Mouse (Mus musculus): ENCODE measurements around the gene Iffo2. TPM values are rescaled to one million over a fixed set of nuclear protein-coding genes. Genes with fewer than 3 reads are reported as not detected.

Iffo2 gene
- polyA plus RNA-seq, 1 experiment: not detected

GRCm38 (mm10) chr4:139492258-139492833 is 38.0 kb upstream of the Iffo2 start:
- Histone ChIP-seq H3K4me1 (ENCODE audit: control insufficient read depth, insufficient read depth, low read length) (peaks cover 25% of the 10 kb centered on the region), H3K4me3 (ENCODE audit: insufficient read depth, low read depth, low read length) (no peak overlapping the region), H3K27ac (ENCODE audit: insufficient read depth, low read depth, low read length) (no peak overlapping the region)
- TF ChIP-seq CTCF (IDR thresholded peaks at IDR 0.05; ENCODE audit: insufficient read depth, low read depth, low read length): no peak
- TF ChIP-seq POLR2A (IDR thresholded peaks at IDR 0.05; ENCODE audit: insufficient read depth, low read depth, low read length): no peak
- 50% methylated on average over 3 of the region's 3 CpGs for WGBS

DNA sequence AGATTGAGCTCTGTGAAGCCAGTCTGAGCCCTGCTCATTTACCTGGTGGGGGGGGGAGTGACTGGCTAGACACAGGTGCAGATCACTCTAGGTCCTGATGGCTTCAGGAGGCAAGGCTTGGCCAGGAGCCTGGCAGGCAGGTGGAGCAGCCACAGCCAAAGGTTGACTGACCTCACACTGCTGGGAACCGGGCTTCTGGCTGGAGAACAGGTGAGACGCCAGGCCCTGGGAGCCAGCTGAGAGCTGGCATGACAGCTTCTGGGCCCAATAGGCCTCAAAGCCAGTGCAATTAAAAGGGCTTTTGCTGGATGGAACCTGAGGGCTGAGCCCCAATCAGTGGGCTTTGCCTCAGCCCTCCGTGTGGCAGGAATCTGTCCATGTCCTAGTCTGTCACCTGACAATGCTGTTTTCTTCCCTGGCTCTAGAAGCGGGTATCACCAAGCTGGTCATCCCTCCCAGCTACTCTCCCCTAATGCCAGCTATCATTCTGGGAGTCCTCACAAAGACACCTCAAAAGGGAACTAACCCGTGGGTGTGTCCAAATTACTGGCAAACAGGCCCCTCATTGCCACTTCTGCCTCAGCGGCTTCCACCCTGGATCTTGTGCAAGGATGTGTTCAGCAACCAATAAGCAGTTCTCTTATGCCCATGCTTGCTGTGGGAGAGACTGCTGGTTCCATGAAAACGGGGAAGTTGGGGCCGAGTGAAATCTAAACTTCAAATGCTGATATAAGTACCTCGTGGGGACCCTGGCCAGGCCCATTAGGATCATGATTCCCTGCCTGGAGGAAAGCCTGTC is 36.9 kb upstream of the Iffo2 start:
- Histone ChIP-seq H3K4me1 (ENCODE audit: control insufficient read depth, insufficient read depth, low read length) (peaks cover 23% of the 10 kb centered on the region), H3K27ac (ENCODE audit: insufficient read depth, low read depth, low read length) (no peak overlapping the region), H3K4me3 (ENCODE audit: insufficient read depth, low read depth, low read length) (no peak overlapping the region)
- TF ChIP-seq CTCF (IDR thresholded peaks at IDR 0.05; ENCODE audit: insufficient read depth, low read depth, low read length) (no peak), POLR2A (IDR thresholded peaks at IDR 0.05; ENCODE audit: insufficient read depth, low read depth, low read length) (no peak)
- WGBS: 75% methylated on average over 9 of the region's 9 CpGs

DNA sequence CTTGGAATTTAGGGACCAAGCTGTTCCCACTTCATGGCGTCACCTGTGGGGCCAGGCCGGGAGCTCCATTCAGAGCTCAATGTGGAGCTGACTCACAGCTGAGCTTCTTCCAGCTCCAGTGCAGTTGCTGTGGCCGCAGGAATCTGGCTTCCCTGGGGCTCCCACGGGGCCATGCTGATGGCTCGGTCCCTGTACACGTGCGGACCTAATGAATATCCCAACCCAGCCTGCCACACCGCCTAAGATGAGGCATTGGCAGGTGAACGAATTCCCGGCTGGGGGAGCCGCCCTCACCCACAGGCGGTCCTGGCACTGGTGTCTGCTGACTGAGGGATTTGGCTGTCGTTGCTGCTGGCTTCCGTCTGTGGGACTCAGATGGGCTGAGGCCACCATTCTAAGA is 29.5 kb upstream of the Iffo2 start:
- Histone ChIP-seq H3K27ac (ENCODE audit: insufficient read depth, low read depth, low read length) (no peak overlapping the region), H3K4me1 (ENCODE audit: control insufficient read depth, insufficient read depth, low read length) (peaks cover 8% of the 10 kb centered on the region; the same call in 1 of the 2 replicates), H3K4me3 (ENCODE audit: insufficient read depth, low read depth, low read length) (no peak overlapping the region)
- TF ChIP-seq CTCF (IDR thresholded peaks at IDR 0.05; ENCODE audit: insufficient read depth, low read depth, low read length): no peak
- no peak for TF ChIP-seq POLR2A (IDR thresholded peaks at IDR 0.05; ENCODE audit: insufficient read depth, low read depth, low read length)
- WGBS: 35% methylated on average over 14 of the region's 14 CpGs

DNA sequence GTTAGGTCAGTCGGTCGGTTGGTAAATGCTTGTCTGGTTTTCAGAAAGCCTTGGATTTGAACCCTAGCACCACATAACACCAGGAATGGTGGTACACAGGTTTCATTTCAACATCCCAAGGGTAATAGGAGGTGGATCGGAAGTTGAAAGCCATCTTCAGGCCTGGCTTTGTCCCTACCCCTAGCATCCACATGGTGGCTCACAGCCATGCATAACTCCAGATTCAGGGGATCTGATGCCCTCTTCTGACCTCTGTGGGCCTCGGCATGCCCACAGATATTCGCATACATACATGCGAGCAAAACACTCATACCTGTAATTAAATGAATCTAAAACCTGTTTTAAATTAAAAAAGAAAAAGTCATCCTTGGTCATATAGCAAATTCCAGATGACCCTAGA is 28.6 kb upstream of the Iffo2 start:
- H3K4me3 ChIP-seq (ENCODE audit: insufficient read depth, low read depth, low read length): no peak overlapping the region
- no peak for TF ChIP-seq POLR2A (IDR thresholded peaks at IDR 0.05; ENCODE audit: insufficient read depth, low read depth, low read length)
- TF ChIP-seq CTCF (IDR thresholded peaks at IDR 0.05; ENCODE audit: insufficient read depth, low read depth, low read length): no peak
- no peak overlapping the region for H3K27ac ChIP-seq (ENCODE audit: insufficient read depth, low read depth, low read length)
- peaks cover 8% of the 10 kb centered on the region; the same call in 1 of the 2 replicates for H3K4me1 ChIP-seq (ENCODE audit: control insufficient read depth, insufficient read depth, low read length)
- WGBS: 79% methylated on average over 6 of the region's 6 CpGs

- Histone ChIP-seq H3K4me3 (ENCODE audit: insufficient read depth, low read depth, low read length) (no peak overlapping the region), H3K27ac (ENCODE audit: insufficient read depth, low read depth, low read length) (no peak overlapping the region), H3K4me1 (ENCODE audit: control insufficient read depth, insufficient read depth, low read length) (peaks cover 8% of the 10 kb centered on the region; the same call in 1 of the 2 replicates)
- no peak for TF ChIP-seq POLR2A (IDR thresholded peaks at IDR 0.05; ENCODE audit: insufficient read depth, low read depth, low read length)
- no peak for TF ChIP-seq CTCF (IDR thresholded peaks at IDR 0.05; ENCODE audit: insufficient read depth, low read depth, low read length)
- 93% methylated on average over 8 of the region's 8 CpGs for WGBS
These were observed 26.4 kb upstream of the Iffo2 start for GRCm38 (mm10) chr4:139503919-139504318.

DNA sequence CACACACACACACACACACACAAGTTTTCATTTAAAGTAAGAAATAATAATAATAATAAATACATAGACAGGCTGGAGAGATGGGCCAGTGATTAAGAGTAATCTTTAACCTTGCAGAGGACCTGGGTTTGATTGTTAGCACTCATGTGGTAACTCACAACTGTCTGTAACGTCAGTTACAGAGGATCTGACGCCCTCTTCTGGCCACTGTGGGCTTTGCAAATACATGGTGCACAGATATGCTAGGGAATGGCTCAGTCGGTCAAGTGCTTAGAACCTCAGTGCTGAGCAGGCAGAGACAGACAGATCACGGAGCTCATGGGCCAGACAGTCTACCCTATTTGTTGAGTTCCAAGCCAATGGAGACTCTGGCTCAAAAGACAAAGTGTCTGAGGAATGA is 24.6 kb upstream of the Iffo2 start:
- TF ChIP-seq CTCF (IDR thresholded peaks at IDR 0.05; ENCODE audit: insufficient read depth, low read depth, low read length): no peak
- no peak for TF ChIP-seq POLR2A (IDR thresholded peaks at IDR 0.05; ENCODE audit: insufficient read depth, low read depth, low read length)
- H3K27ac ChIP-seq (ENCODE audit: insufficient read depth, low read depth, low read length): no peak overlapping the region
- 77% methylated on average over 4 of the region's 4 CpGs for WGBS

GRCm38 (mm10) chr4:139506727-139507126 is 23.6 kb upstream of the Iffo2 start:
- Histone ChIP-seq H3K4me3 (ENCODE audit: insufficient read depth, low read depth, low read length) (no peak overlapping the region), H3K27ac (ENCODE audit: insufficient read depth, low read depth, low read length) (no peak overlapping the region), H3K4me1 (ENCODE audit: control insufficient read depth, insufficient read depth, low read length) (no peaks in the 10 kb centered on the region)
- TF ChIP-seq CTCF (IDR thresholded peaks at IDR 0.05; ENCODE audit: insufficient read depth, low read depth, low read length): no peak
- TF ChIP-seq POLR2A (IDR thresholded peaks at IDR 0.05; ENCODE audit: insufficient read depth, low read depth, low read length): no peak
- WGBS: 91% methylated on average over 11 of the region's 11 CpGs

More for the DNA sequence above, 24.6 kb upstream of the Iffo2 start:
- peaks cover 4% of the 10 kb centered on the region; the same call in 1 of the 2 replicates for H3K4me1 ChIP-seq (ENCODE audit: control insufficient read depth, insufficient read depth, low read length)
- no peak overlapping the region for H3K4me3 ChIP-seq (ENCODE audit: insufficient read depth, low read depth, low read length)

DNA sequence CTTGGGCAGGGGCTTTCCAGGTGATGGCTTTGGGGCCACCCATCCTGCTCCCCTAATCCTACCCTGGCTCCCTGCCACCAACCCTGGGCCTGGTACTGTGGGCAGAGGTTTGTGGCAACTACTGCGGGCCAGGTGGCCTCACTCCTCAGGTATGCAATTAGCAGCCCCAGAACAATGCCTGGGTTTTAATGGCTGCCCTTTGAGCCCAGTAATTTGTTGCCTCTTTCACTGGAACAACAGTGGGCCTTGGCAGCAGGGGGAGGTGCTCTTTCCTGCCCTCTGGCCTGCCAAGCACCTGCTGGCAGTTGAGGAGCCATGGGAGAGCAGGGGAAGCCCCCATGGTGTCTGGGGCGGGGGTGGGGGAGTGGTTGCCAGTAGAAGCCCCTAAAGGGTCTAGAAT is 21.3 kb upstream of the Iffo2 start:
- WGBS: 91% methylated on average over 2 of the region's 2 CpGs
- TF ChIP-seq POLR2A (IDR thresholded peaks at IDR 0.05; ENCODE audit: insufficient read depth, low read depth, low read length): no peak
- TF ChIP-seq CTCF (IDR thresholded peaks at IDR 0.05; ENCODE audit: insufficient read depth, low read depth, low read length): no peak
- Histone ChIP-seq H3K4me1 (ENCODE audit: control insufficient read depth, insufficient read depth, low read length) (no peaks in the 10 kb centered on the region), H3K27ac (ENCODE audit: insufficient read depth, low read depth, low read length) (no peak overlapping the region), H3K4me3 (ENCODE audit: insufficient read depth, low read depth, low read length) (no peak overlapping the region)

GRCm38 (mm10) chr4:139511557-139511956 is 18.8 kb upstream of the Iffo2 start:
- Histone ChIP-seq H3K27ac (ENCODE audit: insufficient read depth, low read depth, low read length) (no peak overlapping the region), H3K4me1 (ENCODE audit: control insufficient read depth, insufficient read depth, low read length) (no peaks in the 10 kb centered on the region), H3K4me3 (ENCODE audit: insufficient read depth, low read depth, low read length) (no peak overlapping the region)
- 85% methylated on average over 2 of the region's 2 CpGs for WGBS
- no peak for TF ChIP-seq CTCF (IDR thresholded peaks at IDR 0.05; ENCODE audit: insufficient read depth, low read depth, low read length)
- no peak for TF ChIP-seq POLR2A (IDR thresholded peaks at IDR 0.05; ENCODE audit: insufficient read depth, low read depth, low read length)

Data from olfactory bulb, adult 2 months (tissue).